31 mouse cellular contexts compared by ENCODE assay signal in genomic region chr3:90461935-90462334, GRCm38 (mm10). TPM values are rescaled to one million over a fixed set of nuclear protein-coding genes. Genes with fewer than 3 reads are reported as not detected.
"Had no signal": no experiment of that assay in that cellular context is flagged by ENCODE, and none has a peak within 500 bp of the region (broad histone marks: within the 10 kb centered on the region; RNA-seq: fewer than 3 reads in every experiment).

No protein-coding gene starts in this region.

- H3K4me3 ChIP-seq: limb, embryonic 10.5 days; limb, embryonic 12.5 days; limb, embryonic 13.5 days; limb, embryonic 15.5 days; liver, embryonic 12.5 days; liver, embryonic 13.5 days; liver, embryonic 15.5 days; lung, embryonic 15.5 days; megakaryocyte, embryonic 14.5 days; midbrain, embryonic 10.5 days; midbrain, embryonic 12.5 days; midbrain, embryonic 13.5 days; midbrain, embryonic 15.5 days; myocyte; neural tube, embryonic 12.5 days had no signal

- H3K27ac ChIP-seq: limb, embryonic 10.5 days; limb, embryonic 12.5 days; limb, embryonic 13.5 days; limb, embryonic 15.5 days; liver, embryonic 12.5 days; liver, embryonic 13.5 days; liver, embryonic 14.5 days; liver, embryonic 15.5 days; lung, embryonic 15.5 days; macrophage; midbrain, embryonic 10.5 days; midbrain, embryonic 12.5 days; midbrain, embryonic 13.5 days; midbrain, embryonic 15.5 days; neural tube, embryonic 12.5 days had no signal

- DNase-seq: left cerebral cortex, postnatal 4 days; liver; liver, embryonic 13.5 days; liver, postnatal 0 days; lung, adult 18-20 months; lung, adult 2 months; lung, postnatal 10 days; lung, postnatal 14 days; lung, postnatal 36 days; lung, postnatal 4 days; midbrain, embryonic 14.5 days had no signal

RNA-seq across cellular contexts. Expression of gene Npr1, which starts 3.7 kb away (rescaled TPM):
- total RNA-seq: megakaryocyte progenitor cell, adult 5-6 weeks; megakaryocyte, adult 5-6 weeks; megakaryocyte-erythroid progenitor cell, adult 5-6 weeks; monocyte, adult 5-6 weeks had no signal
